Mouse (Mus musculus) leukemia stem cell, adult 10-12 weeks (primary cell): ENCODE results near the gene Dhfr. TPM values are rescaled to one million over a fixed set of nuclear protein-coding genes. Genes with fewer than 3 reads are reported as not detected.

Experiments used
- polyA plus RNA-seq: library from polyadenylated mRNA; stranded (reverse); fragments of >175 nt; gene quantifications from 2 replicates; pipeline ENCODE4 v1.2.3, GENCODE M21; 2012; ENCODE audit warnings: low replicate concordance

Dhfr gene
- 0.52 and 2.0 TPM in 2 replicates for polyA plus RNA-seq

GRCm38 (mm10) chr13:92354456-92355271 lies at the start of gene Dhfr, which contains the start of gene Msh3:
Gene Dhfr, plus strand, starts transcription at chr13:92354726.
Gene Msh3, minus strand, starts transcription at chr13:92355003.

GRCm38 (mm10) chr13:92305680-92306079 lies 48.8 kb upstream of the Dhfr start, which contains the start of gene Gm20379:
Gene Gm20379, plus strand, starts transcription at chr13:92305980.

GRCm38 (mm10) chr13:92425758-92426264 lies 71.3 kb downstream of the Dhfr start, which contains the start of gene Ankrd34b:
Gene Ankrd34b, plus strand, starts transcription at chr13:92425896.

Other genes with a start within 250 kb of the Dhfr start
- gene Rasgrf2, start 223.1 kb upstream of the Dhfr start, polyA plus RNA-seq = 0.12 and 0.16 TPM in 2 replicates
- gene Gm20379, start 48.7 kb upstream of the Dhfr start, polyA plus RNA-seq = 0.19 TPM in 1 of 2 replicates, not detected in the other
- 13.0 and 15.6 TPM in 2 replicates for gene Msh3, start 277 bp downstream of the Dhfr start, polyA plus RNA-seq
- gene Ankrd34b, start 71.2 kb downstream of the Dhfr start, polyA plus RNA-seq = 0.05 TPM in 1 of 2 replicates, not detected in the other
- 0.19 and 0.20 TPM in 2 replicates for gene Fam151b, start 129.3 kb downstream of the Dhfr start, polyA plus RNA-seq
- gene Zfyve16, start 176.1 kb downstream of the Dhfr start, polyA plus RNA-seq = 0.16 and 0.47 TPM in 2 replicates
- gene Spz1, start 221.4 kb downstream of the Dhfr start, polyA plus RNA-seq = not detected in 2 replicates